Comparison of ENCODE assay signal across 11 mouse cellular contexts in genomic region chr2:146262215-146262614, GRCm38 (mm10). TPM values are rescaled to one million over a fixed set of nuclear protein-coding genes. Genes with fewer than 3 reads are reported as not detected.
A peak's percentile ranks its signal among the peaks of the same experiment; 100 is the strongest.
DNase-seq lines count a peak whose midpoint lies in the region; ATAC-seq lines count a peak whose summit lies in the region.
"Had no signal": no experiment of that assay in that cellular context is flagged by ENCODE, and none has a peak within 500 bp of the region (broad histone marks: within the 10 kb centered on the region; RNA-seq: fewer than 3 reads in every experiment).

No protein-coding gene starts in this region.

- no peak for DNase-seq in kidney, postnatal 10 days
- DNase-seq in left cerebral cortex, adult 18-20 months (ENCODE audit: low spot score in 2 of 2): no peak
- DNase-seq in layer of hippocampus, adult 9-10 months (ENCODE audit: low spot score): no peak
- no peak for DNase-seq in liver
- DNase-seq: cerebellum, adult 8-10 months had no signal

- H3K4me3 ChIP-seq in kidney, embryonic 16.5 days (ENCODE audit: low read length): no peak overlapping the region
- H3K4me3 ChIP-seq in forebrain, embryonic 12.5 days (replicated peaks): no peak overlapping the region
- no peak overlapping the region for H3K4me3 ChIP-seq in limb, embryonic 12.5 days (replicated peaks)
- H3K4me3 ChIP-seq in neural tube, embryonic 15.5 days (replicated peaks): no peak overlapping the region

- ATAC-seq in kidney, embryonic 16.5 days (ENCODE audit: low FRiP score, low TSS enrichment): peak; percentile 88
- peak; percentile 76 for ATAC-seq in forebrain, embryonic 12.5 days (ENCODE audit: low FRiP score)
- peak; percentile 80 for ATAC-seq in limb, embryonic 12.5 days (ENCODE audit: insufficient number of reproducible peaks, insufficient read depth, low FRiP score, low TSS enrichment, low read depth)
- ATAC-seq in neural tube, embryonic 15.5 days (ENCODE audit: low FRiP score): peak; percentile 72

- no peaks in the 10 kb centered on the region for H3K27me3 ChIP-seq in kidney, embryonic 16.5 days (ENCODE audit: insufficient read depth, low read length)
- H3K27me3 ChIP-seq in forebrain, embryonic 12.5 days: 0 out of 2 replicates have a peak, but pooled peaks cover 8% of the 10 kb centered on the region
- H3K27me3 ChIP-seq in limb, embryonic 12.5 days: peaks cover 3% of the 10 kb centered on the region; the same call in 1 of the 2 replicates
- peaks cover 7% of the 10 kb centered on the region; the same call in 1 of the 2 replicates for H3K27me3 ChIP-seq in neural tube, embryonic 15.5 days (replicated peaks)

- no peaks in the 10 kb centered on the region; the same call in 1 of the 2 replicates for H3K4me1 ChIP-seq in kidney, embryonic 16.5 days (ENCODE audit: insufficient read depth, low read length)
- H3K4me1 ChIP-seq in forebrain, embryonic 12.5 days: peaks cover 49% of the 10 kb centered on the region
- peaks cover 19% of the 10 kb centered on the region for H3K4me1 ChIP-seq in limb, embryonic 12.5 days (replicated peaks)
- H3K4me1 ChIP-seq in neural tube, embryonic 15.5 days: peaks cover 33% of the 10 kb centered on the region

- H3K9ac ChIP-seq in kidney, embryonic 16.5 days (replicated peaks; ENCODE audit: low read length): no peak overlapping the region
- no peak overlapping the region for H3K9ac ChIP-seq in forebrain, embryonic 12.5 days
- no peak overlapping the region for H3K9ac ChIP-seq in limb, embryonic 12.5 days (replicated peaks)
- no peak overlapping the region for H3K9ac ChIP-seq in neural tube, embryonic 15.5 days (replicated peaks)

- H3K4me2 ChIP-seq in kidney, embryonic 16.5 days (replicated peaks; ENCODE audit: low read depth, low read length): no peak overlapping the region
- H3K4me2 ChIP-seq in forebrain, embryonic 12.5 days: no peak overlapping the region
- no peak overlapping the region for H3K4me2 ChIP-seq in limb, embryonic 12.5 days
- no peak overlapping the region for H3K4me2 ChIP-seq in neural tube, embryonic 15.5 days

- no peak overlapping the region for H3K27ac ChIP-seq in kidney, embryonic 16.5 days (ENCODE audit: low read length)
- peak overlapping the region; percentile 62; the same call in 1 of the 2 replicates for H3K27ac ChIP-seq in forebrain, embryonic 12.5 days
- no peak overlapping the region for H3K27ac ChIP-seq in limb, embryonic 12.5 days
- H3K27ac ChIP-seq in neural tube, embryonic 15.5 days (replicated peaks): no peak overlapping the region

- 21% methylated on average over 10 of the region's 10 CpGs for WGBS in kidney, embryonic 16.5 days
- 7% methylated on average over 10 of the region's 10 CpGs for WGBS in forebrain, embryonic 12.5 days
- 15% methylated on average over 10 of the region's 10 CpGs for WGBS in limb, embryonic 12.5 days
- WGBS in neural tube, embryonic 15.5 days: 15% methylated on average over 10 of the region's 10 CpGs

- no peaks in the 10 kb centered on the region for H3K9me3 ChIP-seq in kidney, embryonic 16.5 days (ENCODE audit: low read length)
- no peaks in the 10 kb centered on the region for H3K9me3 ChIP-seq in forebrain, embryonic 12.5 days
- H3K9me3 ChIP-seq in limb, embryonic 12.5 days: no peaks in the 10 kb centered on the region
- H3K9me3 ChIP-seq in neural tube, embryonic 15.5 days (replicated peaks): no peaks in the 10 kb centered on the region

- no peaks in the 10 kb centered on the region for H3K36me3 ChIP-seq in kidney, embryonic 16.5 days (ENCODE audit: insufficient read depth, low read length)
- no peaks in the 10 kb centered on the region for H3K36me3 ChIP-seq in forebrain, embryonic 12.5 days (replicated peaks)
- H3K36me3 ChIP-seq in limb, embryonic 12.5 days: no peaks in the 10 kb centered on the region
- no peaks in the 10 kb centered on the region for H3K36me3 ChIP-seq in neural tube, embryonic 15.5 days

RNA-seq across cellular contexts. Expression of gene Insm1, which starts 40.5 kb away (rescaled TPM):
- not detected in 2 replicates for polyA plus RNA-seq in kidney, embryonic 16.5 days (2015; fragmentation: Nextera tagmentation; extraction: Ambion mirVana)
- 11.9 and 13.4 TPM in 2 replicates for polyA plus RNA-seq in forebrain, embryonic 12.5 days (2016; fragmentation: Nextera tagmentation; extraction: Ambion mirVana)
- not detected in 2 replicates for polyA plus RNA-seq in limb, embryonic 12.5 days (2016; fragmentation: Nextera tagmentation; extraction: Ambion mirVana)
- 0.93 and 1.2 TPM in 2 replicates for polyA plus RNA-seq in neural tube, embryonic 15.5 days (2015; fragmentation: Nextera tagmentation; extraction: Ambion mirVana)
- 1 to 10 TPM; 6.7 to 7.0 TPM for total RNA-seq in left cerebral cortex, adult 18-20 months (2021)
- total RNA-seq: gastrocnemius, adult 18-20 months; hematopoietic stem cell, adult 5-6 weeks had no signal
